Mouse (Mus musculus) macrophage (primary cell): ENCODE results near the gene Gramd1b. TPM values are rescaled to one million over a fixed set of nuclear protein-coding genes. Genes with fewer than 3 reads are reported as not detected.

ENCODE experiments used
- H3K27ac ChIP-seq: fragments of 350-480 bp; formaldehyde crosslinking; 2 replicates; pipeline ENCODE4 v1.9.0; 2021
- H3K36me3 ChIP-seq: fragments of 350-480 bp; formaldehyde crosslinking; 2 replicates; pipeline ENCODE4 v1.9.0; 2021; ENCODE audit errors: inconsistent target
- H3K4me3 ChIP-seq: fragments of 350-480 bp; formaldehyde crosslinking; 2 replicates; pipeline ENCODE4 v1.9.0; 2021; ENCODE audit errors: inconsistent target
- H3K79me2 ChIP-seq: fragments of 350-480 bp; formaldehyde crosslinking; 2 replicates; pipeline ENCODE4 v1.9.0; 2021; ENCODE audit errors: inconsistent target
- WGBS: methylation state at CpG from one replicate; pipeline ENCODE4 v1.1.7; 2026; ENCODE audit warnings: inconsistent platforms; ENCODE audit not compliant: missing documents; 5-methylcytosine and 5-hydroxymethylcytosine counted together
- polyA plus RNA-seq: library from polyadenylated mRNA; stranded (reverse); fragments of 250-400 nt; gene quantifications from 3 replicates; pipeline ENCODE4 v1.2.4, GENCODE M21; 2018; ENCODE audit warnings: inconsistent platforms

The Gramd1b gene
- polyA plus RNA-seq, 1 experiment from 2014 or later: 73.4 TPM

- Histone ChIP-seq H3K79me2 (peaks cover 92% of the 10 kb centered on the region), H3K27ac (no peak overlapping the region), H3K4me3 (no peak overlapping the region), H3K36me3 (no peaks in the 10 kb centered on the region)
- 95% methylated on average over 2 of the region's 2 CpGs for WGBS
These were observed 131.0 kb downstream of the Gramd1b start for GRCm38 (mm10) chr9:40400171-40400570.

DNA sequence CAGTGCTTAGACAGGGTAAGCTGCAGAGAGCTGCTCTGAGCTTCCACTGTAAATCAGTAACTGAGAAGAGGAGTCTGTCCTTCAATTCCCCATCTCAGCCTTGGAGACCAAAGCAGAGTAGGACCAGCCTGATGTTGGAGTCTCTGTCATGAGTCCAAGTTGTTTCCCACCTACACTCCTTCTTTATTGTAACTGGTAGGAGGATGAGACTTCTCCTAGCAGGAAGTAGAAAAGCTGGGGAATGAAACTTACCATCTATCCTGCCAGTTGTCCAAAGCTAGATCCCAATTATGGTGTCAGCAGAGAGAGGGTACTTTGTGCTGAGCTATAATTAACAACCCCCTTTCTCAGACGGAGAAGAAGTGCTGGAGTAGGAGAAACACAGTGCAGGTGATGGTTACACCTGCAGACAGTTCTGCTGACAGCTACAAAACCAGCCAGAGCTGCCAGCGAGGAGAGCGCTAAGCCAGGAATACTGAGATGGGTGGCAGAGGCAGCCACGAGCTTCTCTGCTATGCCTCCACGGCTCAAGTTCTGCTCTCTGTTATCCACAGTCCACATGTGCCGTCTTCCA, 131.7 kb downstream of the Gramd1b start:
- no peak overlapping the region for H3K4me3 ChIP-seq
- WGBS: 94% methylated on average over 6 of the region's 6 CpGs
- peaks cover 92% of the 10 kb centered on the region for H3K79me2 ChIP-seq
- H3K36me3 ChIP-seq: no peaks in the 10 kb centered on the region
- no peak overlapping the region for H3K27ac ChIP-seq

DNA sequence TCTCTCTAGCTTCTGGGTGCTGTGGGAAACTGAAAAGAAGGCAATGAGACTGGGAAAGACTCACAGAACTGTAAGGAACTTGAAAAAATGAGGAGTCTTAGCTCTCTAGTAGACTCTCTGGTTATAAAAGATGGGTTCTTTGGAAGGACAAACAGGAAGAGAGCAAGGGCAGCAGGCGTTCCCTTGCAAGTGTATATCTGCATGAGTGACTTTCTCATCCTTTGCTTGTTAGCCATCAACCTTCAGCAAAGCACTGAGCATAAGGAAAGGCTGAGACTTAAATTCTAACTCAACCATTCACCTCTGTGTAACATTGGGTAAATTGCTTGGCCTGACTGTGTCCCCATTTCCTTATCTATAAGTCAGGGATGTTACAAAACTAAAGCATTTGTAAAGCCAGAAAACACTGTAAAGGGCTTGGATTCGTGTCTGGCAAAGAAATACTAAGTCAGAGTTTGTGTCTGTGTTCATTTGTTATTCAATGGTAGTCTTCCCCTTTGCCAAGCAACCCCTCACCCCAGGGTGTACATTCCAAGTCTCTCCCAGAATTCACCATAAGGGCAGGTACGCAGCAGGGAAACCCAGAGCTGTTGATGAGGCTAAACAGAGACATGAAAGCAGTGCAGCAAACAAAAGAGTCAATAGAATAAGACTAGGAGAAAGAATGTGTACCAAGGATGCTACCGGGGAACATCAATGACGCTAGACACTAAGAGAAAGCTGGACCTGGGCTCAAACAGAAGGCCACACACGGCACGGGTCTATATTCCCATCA, 133.5 kb downstream of the Gramd1b start:
- H3K27ac ChIP-seq: no peak overlapping the region
- no peaks in the 10 kb centered on the region for H3K36me3 ChIP-seq
- H3K79me2 ChIP-seq: peaks cover 99% of the 10 kb centered on the region
- 91% methylated on average over 7 of the region's 7 CpGs for WGBS
- no peak overlapping the region for H3K4me3 ChIP-seq

GRCm38 (mm10) chr9:40397036-40397435, 134.1 kb downstream of the Gramd1b start:
- WGBS: 14% methylated on average over 2 of the region's 2 CpGs
- Histone ChIP-seq H3K36me3 (no peaks in the 10 kb centered on the region), H3K27ac (no peak overlapping the region)

GRCm38 (mm10) chr9:40396171-40396570, 135.0 kb downstream of the Gramd1b start:
- 95% methylated on average over 2 of the region's 2 CpGs for WGBS
- H3K79me2 ChIP-seq: peaks cover 100% of the 10 kb centered on the region
- H3K4me3 ChIP-seq: no peak overlapping the region
- no peak overlapping the region for H3K27ac ChIP-seq
- no peaks in the 10 kb centered on the region for H3K36me3 ChIP-seq

More at GRCm38 (mm10) chr9:40397036-40397435, 134.1 kb downstream of the Gramd1b start:
- no peak overlapping the region for H3K4me3 ChIP-seq
- H3K79me2 ChIP-seq: peaks cover 100% of the 10 kb centered on the region

- Histone ChIP-seq H3K4me3 (no peak overlapping the region; the same call in 1 of the 2 replicates), H3K36me3 (no peaks in the 10 kb centered on the region), H3K27ac (peak overlapping the region; percentile 28), H3K79me2 (peaks cover 100% of the 10 kb centered on the region)
- WGBS: 75% methylated on average over 20 of the region's 20 CpGs
These were observed 139.1 kb downstream of the Gramd1b start for GRCm38 (mm10) chr9:40391852-40392695.

GRCm38 (mm10) chr9:40391359-40391758, 139.8 kb downstream of the Gramd1b start:
- 76% methylated on average over 6 of the region's 17 CpGs for WGBS
- H3K27ac ChIP-seq: 0 out of 2 replicates have a peak overlapping the region, but pooled peaks have one; percentile 28
- peaks cover 100% of the 10 kb centered on the region for H3K79me2 ChIP-seq
- H3K36me3 ChIP-seq: no peaks in the 10 kb centered on the region
- H3K4me3 ChIP-seq: no peak overlapping the region; the same call in 1 of the 2 replicates

DNA sequence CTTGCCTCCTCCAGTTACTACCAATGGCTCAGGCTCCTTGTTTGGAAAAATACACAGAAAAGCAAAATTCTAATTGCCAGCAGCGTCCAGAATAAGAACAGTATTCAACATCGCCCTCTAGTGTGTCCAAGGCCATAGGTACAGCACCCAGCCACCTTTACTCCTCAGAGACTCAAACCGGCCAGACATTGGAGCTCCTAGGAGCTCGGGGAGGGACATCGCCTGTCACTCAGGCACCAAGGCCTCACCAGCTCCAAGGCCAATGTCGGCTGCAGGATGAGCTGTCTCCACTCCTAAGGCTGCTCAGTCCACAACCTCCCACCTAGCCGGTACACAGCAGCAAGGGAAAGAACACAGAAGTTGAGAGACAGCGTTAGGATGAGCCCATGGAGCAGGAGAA, 140.3 kb downstream of the Gramd1b start:
- peaks cover 100% of the 10 kb centered on the region for H3K79me2 ChIP-seq
- H3K36me3 ChIP-seq: no peaks in the 10 kb centered on the region
- H3K27ac ChIP-seq: no peak overlapping the region
- H3K4me3 ChIP-seq: no peak overlapping the region
- WGBS: 67% methylated on average over 8 of the region's 8 CpGs

- WGBS: 95% methylated on average over 8 of the region's 8 CpGs
- no peak overlapping the region for H3K4me3 ChIP-seq
- H3K79me2 ChIP-seq: peaks cover 100% of the 10 kb centered on the region
- no peak overlapping the region for H3K27ac ChIP-seq
- no peaks in the 10 kb centered on the region for H3K36me3 ChIP-seq
These were observed 140.8 kb downstream of the Gramd1b start for GRCm38 (mm10) chr9:40390396-40390760.

GRCm38 (mm10) chr9:40389669-40390395, 141.4 kb downstream of the Gramd1b start:
- WGBS: 87% methylated on average over 8 of the region's 8 CpGs
- H3K36me3 ChIP-seq: no peaks in the 10 kb centered on the region
- no peak overlapping the region for H3K4me3 ChIP-seq
- H3K27ac ChIP-seq: no peak overlapping the region
- peaks cover 100% of the 10 kb centered on the region for H3K79me2 ChIP-seq

DNA sequence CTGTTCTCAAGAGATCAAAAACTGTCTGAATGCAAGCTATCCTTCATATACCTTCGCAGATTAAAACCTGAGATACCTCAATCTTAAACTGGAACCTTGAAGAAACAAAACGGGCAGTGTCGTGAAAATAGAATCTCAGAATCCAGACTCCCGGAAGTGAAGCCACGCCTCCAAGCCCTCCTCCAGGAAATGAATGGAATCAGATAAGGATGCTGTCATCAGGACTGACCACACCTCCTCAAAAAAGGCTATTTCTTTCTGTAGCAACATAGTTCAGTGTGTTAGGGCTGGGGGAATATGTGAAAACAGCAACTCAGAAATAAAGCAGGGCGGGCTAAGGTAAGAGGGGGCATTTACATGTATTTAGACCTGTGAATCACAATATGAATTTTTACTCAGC, 142.0 kb downstream of the Gramd1b start:
- WGBS: 59% methylated on average over 6 of the region's 6 CpGs
- H3K79me2 ChIP-seq: peaks cover 100% of the 10 kb centered on the region
- H3K36me3 ChIP-seq: no peaks in the 10 kb centered on the region
- H3K4me3 ChIP-seq: no peak overlapping the region
- no peak overlapping the region for H3K27ac ChIP-seq

GRCm38 (mm10) chr9:40384781-40385180, 146.4 kb downstream of the Gramd1b start:
- no peaks in the 10 kb centered on the region for H3K36me3 ChIP-seq
- no peak overlapping the region for H3K27ac ChIP-seq
- WGBS: 98% methylated on average over 5 of the region's 5 CpGs

GRCm38 (mm10) chr9:40382508-40382907, 148.7 kb downstream of the Gramd1b start:
- WGBS: 100% methylated on average over 3 of the region's 3 CpGs
- H3K36me3 ChIP-seq: no peaks in the 10 kb centered on the region
- peaks cover 98% of the 10 kb centered on the region for H3K79me2 ChIP-seq
- peak overlapping the region; percentile 65 for H3K27ac ChIP-seq
- H3K4me3 ChIP-seq: no peak overlapping the region

More at GRCm38 (mm10) chr9:40384781-40385180, 146.4 kb downstream of the Gramd1b start:
- no peak overlapping the region for H3K4me3 ChIP-seq
- H3K79me2 ChIP-seq: peaks cover 98% of the 10 kb centered on the region
